Mouse (Mus musculus) thymus, postnatal 4 days (tissue): Measurements from ENCODE around the gene Cc2d1a.

Source experiments
- DNase-seq: peaks from one replicate; pipeline ENCODE4 v3.0.0; 2021

The Cc2d1a gene

DNA sequence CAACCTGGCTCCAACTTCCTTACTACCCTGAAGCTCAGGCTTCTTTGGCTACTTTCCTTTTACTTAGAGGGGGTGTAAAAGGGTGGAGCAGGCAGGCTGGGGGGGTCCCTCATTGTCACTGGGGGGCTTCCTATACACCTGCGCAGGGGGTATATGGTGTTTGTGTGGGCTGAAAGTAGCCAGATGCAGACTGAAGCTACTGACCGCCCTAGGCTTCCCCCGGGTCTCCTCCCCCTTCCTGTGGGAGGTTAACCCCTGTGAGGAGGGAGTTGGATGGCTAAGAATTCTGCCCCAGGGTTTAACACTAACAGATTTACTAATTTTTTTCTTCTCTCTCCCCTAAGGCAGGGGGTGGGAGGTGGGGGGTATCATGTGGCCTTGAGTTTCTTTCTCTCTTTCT, 28.8 kb upstream of the Cc2d1a start:
- DNase-seq = peak; percentile 37

DNA sequence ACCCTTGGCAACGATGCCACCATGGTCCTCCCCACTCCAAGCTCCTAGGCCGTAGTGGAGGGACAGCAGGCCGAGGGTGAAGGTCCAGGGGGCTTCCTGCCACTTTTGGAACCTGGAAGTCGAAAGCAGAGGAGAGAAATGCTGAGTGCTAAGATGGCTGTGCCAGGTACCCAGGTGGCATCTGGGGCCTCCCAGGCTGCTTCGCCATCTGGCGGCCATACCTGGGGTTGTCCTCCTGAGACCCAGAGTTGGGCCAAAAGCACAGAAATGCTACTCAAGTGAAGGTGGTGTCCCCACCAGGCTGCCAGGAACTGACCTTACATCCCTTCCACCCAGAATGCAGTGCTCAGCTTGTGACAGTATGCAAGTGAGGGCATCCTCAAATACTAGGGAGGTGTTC, 26.1 kb upstream of the Cc2d1a start:
- peak; percentile 63 for DNase-seq

DNA sequence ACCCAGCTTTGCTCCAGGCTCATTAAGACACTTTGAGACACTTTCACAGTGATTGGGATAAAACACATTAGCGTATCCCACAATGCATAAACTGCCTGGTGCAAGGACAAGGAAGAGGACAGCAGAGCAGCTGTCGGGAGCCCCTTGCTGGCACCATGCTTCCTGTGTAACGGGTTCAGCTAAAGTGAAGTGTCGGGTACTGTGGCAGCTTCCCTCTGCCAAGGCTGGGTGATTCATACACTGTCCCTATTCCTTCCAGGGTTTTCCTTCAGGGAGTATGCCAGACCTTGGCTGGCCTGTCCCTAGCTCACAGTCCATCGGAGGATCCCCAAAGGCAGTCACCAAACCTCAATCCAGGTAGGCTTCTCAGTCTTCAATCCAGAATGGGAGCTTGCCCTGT, 22.4 kb upstream of the Cc2d1a start:
- no peak for DNase-seq

DNA sequence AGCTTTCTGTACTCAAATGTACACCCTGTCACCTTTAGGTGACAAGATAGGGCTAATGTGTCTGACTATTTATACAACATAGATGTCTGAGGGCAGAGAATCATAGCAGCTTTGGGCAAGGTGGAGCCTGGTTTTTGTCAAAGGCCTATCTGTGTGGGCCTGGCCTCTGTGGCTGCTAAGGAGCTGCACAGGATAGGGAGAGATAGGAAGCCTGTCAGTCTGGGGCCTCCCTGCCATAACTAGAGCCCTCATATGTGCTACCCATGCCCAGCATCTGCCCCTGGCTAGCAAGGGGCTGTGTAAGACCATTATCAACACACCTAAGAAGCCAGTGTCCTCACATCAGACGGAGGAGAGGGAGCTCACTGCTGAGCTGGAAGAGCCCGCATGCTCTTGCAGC, 20.0 kb upstream of the Cc2d1a start:
- DNase-seq = no peak

DNA sequence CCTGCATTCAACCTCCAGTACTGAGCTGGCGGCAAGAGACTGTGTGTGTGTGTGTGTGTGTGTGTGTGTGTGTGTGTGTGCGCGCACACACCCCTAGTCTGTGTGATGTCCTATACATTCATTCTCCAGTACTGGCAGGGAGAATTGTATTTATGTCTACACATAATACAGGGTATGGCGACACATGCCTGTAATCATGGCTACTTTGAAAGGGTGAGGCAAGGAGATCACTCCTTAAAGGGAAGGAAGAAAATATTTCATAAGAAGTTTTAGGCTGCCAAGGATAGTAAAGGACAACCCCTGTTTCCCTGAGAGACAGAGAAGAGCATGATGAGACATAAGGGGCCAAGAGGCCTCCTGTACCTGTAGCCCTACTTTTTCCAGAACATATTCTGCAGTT, 9.9 kb upstream of the Cc2d1a start:
- DNase-seq = no peak

DNA sequence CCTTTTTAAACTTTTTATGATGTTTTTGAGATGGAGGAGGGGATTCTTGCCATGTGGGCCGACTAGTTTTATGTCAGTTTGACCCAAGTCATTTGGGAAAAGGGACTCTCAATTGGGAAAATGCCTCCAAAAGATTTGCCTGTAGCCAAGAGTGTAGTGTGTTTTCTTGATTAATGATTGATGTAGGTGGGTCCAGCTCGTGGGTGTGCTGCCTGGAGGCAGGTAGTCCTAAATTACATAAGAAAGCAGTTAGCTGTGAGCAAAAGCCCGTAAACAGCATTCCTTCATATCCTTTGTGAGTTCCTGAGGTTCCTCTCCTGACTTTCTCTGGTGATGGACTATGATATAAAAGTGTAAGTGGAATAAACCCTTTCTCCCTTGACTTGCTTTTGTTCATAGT, 1.4 kb upstream of the Cc2d1a start:
- DNase-seq = no peak

DNA sequence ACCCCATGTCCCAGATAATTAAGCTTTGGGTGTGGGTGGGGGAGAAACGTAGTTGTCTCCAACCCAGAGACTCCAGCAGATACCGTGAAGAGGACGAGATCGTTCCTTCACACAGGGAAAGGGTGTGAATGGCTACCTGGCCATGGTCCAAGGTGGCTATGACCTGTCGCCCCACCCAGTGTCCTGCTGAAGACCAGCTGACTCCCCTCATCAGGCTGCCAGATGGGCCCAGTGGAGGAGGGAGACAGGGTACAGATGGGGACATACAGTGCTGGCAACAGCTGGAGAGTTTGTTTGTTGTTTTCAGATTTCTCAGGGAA, 755 bp upstream of the Cc2d1a start:
- DNase-seq = no peak

DNA sequence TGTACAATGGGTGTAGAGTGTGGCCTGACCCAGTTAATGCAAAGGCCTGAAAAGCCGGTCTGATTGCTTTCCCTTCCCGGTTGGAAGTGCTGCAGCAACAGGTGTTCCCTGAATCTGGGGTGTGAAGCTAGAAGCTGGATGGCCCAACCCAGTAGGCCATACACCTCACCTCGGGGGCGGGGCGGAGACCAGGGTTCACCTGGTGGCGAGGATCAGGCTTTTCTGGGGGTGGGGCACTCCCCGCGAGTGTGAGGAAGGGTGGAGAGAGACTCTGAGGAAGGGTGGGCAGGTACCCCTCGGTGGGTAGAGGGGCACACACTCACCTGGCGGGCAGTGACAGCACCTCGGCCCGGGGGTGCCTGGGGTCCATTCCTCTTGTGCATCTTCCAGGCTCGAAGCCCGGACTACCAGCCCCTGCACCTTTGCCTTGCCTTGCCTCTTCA, 391 bp downstream of the Cc2d1a start:
- DNase-seq = peak; percentile 69

DNA sequence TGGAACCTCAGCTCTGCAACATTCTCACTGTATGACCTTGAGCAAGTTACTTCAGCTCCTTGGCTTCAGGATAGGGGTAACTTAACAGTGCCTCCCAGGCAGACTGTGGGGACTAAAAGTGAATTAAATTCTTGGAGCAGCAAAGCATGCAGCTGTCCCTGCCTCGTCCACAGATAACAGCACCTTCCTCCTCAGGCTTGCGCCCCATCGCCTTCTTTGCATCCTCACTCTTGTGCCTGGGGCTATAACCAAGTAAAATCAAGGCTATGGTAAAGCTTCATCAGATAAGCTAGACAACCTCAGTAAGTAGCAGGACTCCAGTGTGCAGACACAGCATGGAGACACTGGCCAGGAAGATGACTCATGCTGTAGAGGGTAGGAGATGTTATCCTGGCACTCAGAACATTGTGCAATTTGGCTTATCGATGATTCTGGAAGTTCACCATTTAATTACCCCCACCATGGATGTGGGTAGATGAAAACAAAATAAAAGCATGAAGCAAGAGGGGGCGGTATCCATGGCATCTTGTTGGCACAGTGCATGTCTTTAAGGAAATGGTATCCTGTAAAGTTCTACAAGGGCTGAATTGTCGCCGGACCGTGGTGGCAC, 3.0 kb downstream of the Cc2d1a start:
- DNase-seq = no peak

DNA sequence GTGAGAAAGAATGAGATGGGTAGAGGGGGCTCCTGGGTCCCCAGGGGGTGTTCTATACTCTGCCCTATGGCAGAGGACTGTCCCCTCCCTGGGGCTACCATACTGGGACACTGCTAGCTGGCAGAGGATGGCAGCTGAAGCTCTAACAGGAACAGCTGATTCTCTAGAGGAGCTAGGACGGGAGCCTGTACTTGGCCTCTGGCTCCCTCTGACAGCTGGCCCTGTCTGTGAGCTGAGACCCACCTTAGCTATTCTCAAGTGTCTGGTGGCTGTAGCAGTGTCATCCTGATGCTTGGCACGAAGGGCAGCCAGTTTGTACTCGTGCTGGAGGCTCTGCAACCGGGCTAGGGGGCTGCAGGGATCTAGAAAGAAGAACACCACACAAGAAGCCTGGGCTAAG, 6.9 kb downstream of the Cc2d1a start:
- DNase-seq = no peak

DNA sequence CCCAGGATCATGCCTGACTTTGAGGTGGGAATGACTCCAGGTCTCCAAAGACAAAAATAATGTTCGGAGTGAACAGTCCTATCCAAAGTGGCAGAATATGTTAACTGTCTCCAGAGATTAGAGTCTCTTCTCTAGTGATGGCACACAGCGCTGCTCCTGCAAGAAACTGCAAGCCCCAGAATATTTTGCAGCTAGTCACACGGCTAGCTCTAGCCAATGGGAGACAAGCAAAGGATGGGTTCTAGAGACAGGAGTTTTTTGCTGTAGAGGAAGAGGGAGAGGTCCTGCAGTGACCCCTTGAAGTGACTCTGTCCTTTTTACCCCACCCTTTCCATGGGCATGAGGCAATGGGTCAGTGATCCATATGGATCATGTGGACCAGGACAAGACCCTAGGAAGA, 9.9 kb downstream of the Cc2d1a start:
- no peak for DNase-seq

DNA sequence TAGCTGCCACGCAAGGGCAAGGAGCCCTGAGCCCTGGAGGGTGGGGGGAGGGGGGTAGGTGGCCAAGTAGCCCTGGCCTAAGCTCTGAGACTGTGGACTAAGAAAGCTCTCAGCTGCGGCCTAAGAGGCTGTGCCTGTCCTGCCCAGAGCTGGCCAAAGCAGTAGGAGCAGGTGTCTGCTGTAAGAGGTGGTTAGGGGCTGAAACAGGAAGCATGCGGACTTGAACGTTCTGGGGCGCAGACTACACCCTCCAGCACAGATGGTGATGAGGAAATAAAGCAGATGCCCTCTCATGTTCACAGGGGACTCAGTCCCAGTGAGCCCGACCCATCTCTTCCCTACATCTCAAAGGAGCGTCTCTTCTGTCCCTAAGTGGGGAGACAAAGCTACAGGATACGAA, 15.5 kb downstream of the Cc2d1a start:
- peak; percentile 41 for DNase-seq

DNA sequence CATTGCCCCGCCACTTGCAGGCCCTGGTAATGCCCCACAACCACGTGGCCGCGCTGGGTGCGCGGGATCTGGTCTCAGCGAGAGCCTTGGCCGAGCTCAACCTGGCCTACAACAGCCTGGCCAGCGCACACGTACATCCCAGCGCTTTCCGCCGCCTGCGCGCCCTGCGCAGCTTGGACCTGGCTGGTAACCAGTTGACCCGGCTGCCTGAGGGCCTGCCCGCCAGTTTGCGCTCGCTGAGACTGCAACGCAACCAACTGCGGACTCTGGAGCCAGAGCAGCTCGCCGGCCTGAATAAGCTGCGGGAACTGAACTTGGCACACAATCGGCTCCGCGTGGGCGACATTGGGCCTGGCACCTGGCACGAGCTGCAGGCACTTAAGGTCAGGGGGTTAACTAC, 16.9 kb downstream of the Cc2d1a start:
- DNase-seq = no peak

DNA sequence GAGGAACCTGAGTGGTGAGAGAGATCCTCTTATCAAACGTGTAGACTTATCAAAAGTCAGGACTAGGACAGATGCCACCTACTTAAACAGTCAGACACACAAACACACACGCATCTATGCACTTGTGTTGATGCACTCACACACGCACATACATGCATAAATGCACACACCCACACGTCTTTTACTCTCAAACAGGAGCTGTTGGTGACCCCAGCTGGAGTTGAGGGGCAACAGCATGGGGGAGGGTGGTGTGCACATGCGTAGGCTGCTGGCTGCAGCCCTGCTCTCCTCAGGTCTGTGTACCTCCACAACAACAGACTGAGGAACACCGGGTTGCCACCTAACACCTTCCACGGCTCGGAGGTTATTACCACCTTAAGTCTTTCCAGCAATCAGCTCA, 19.5 kb downstream of the Cc2d1a start:
- DNase-seq = peak; percentile 70

DNA sequence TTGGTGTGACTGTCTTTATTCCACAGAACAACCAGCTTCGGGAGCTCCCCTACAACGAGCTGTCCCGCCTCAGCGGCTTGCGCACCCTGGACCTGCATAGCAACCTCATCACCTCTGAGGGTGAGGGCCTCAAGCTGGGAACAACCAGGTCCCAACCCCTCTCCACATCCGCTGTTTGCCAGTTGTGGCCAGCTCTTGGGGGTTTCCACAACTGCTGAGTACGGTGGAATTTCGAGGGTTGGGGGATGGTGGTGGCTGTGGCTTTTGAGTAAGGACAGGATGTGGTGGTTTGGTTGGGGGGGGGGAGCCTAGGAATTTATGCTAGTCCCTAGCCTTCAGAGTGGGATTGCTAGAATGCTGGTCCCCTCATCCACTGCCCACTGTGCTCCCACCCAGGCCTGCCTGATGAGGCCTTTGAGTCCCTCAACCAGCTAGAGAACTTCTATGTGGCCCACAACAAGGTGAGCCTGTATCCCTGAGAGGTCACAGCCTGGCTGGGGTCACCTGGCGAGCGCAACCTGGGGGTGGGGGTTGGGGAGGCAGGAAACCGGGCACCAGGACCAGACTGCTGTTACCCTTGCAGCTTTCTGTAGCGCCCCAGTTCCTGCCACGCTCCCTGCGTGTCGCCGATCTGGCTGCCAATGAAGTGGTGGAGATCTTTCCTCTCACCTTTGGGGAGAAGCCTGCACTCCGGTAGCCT, 20.4 kb downstream of the Cc2d1a start:
- peak; percentile 72 for DNase-seq

DNA sequence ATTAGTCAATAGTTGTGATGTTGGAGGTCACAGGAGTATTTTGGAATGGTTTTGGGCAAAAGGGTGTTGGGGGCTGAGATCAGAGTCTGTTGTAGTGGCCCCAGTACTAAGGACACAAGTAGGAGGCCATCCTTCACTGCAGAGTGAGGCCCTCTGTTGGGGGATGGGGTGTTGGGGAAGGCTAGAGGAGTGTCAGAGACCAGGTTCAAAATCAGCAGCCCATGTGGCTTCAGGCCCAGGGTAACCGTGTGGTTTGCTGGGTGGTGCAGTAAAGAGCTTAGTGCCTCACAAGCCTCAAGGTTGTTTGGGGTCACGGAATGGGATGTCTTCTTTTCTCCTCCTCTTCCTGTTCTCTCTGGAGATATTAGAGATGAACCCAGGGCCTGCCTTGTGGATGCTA, 21.0 kb downstream of the Cc2d1a start:
- no peak for DNase-seq

DNA sequence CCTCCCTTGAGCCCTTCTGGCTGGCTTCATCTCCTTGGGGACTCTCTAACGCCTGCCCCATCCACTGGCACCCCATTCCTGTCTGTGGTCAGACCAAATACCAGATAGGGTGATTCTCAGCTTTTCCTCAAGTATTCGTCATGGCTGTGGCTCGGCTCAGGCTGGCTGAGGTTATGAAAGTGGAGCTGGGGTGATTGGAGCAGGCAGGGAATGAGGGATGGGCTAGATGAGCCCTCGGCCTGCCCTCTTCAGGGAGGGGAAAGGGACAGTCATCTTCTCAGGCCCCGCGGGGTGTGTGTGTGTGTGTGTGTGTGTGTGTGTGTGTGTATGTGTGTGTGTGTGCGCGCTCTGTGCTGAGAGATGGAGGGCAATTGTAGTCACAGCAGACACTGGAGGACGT, 22.1 kb downstream of the Cc2d1a start, which contains the start of gene Podnl1:
Podnl1 (plus strand) TSS at position 334 of the 400 bp plus-strand sequence.
- DNase-seq = no peak

DNA sequence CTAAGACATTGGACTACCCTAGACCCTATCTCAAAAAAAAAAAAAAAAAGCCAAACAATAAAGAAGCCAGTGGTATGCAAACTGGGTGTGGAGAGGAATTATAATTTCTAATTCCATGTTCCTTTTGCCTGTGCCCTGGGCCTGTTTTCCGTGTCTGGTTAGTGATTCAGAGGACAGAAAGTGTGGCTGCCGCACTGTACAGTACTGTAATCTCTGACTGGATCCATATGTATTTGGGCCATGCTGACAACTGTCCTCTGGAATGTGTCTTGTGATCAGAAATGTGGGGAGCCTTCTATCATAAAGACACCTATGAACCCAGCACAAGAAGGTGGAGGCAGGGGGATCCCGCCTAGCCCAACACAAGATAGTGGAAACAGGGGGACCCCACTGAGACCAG, 25.6 kb downstream of the Cc2d1a start:
- no peak for DNase-seq

DNA sequence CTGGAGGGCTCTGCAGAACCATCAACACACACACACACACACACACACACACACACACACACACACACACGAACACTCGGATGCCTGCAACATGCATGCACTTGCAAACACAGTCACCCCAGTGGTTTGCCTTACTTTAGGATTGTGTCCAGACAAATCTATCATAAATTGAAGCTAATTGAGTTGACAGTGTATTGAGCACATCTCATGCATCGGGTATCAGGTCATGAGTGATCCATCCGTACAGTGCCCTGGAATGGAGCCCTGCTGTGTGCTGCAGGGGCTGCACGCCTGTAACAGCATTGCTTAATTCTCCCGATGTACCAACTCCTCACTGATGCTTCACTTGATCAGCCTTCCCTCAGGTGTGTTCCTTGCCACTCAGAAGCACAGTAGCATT, 32.1 kb downstream of the Cc2d1a start:
- DNase-seq = no peak

DNA sequence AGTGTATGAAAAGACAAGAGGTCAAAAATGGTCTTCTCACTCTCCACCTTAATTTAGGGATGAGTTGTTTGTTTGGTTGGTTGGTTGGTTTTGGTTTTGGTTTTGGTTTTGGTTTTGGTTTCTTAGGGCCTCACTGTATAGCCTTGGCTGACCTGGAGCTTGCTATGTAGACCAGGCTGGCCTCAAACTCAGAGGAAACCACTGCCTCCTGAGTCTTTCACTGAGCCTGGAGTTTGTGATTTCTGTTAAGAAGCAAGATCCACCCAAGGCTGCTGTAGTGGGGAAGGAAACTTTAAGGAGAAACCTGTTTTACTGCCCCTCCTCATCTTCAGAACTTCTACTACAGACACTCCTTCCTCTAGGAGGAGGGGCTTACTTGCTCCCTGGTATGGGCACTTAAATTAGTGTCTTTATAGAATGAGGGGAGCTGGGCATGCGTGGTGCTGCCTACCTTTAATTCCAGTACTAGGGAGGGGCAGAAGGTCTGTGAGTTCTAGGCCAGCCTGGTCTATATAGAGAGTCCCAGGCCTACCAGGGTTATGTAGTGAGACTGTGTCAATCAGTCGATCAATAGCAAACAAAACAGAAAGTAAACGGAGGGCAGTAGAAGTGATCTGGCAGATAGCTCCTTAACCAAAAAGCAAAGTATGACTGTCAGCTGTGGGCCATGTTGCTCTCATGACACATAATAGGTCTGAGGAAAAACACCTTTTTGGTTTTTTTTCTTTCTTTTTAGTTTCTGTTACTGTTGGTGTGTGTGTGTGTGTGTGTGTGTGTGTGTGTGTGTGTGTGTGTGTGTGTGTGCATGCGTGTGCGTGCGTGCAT, 41.3 kb downstream of the Cc2d1a start:
- DNase-seq = no peak

DNA sequence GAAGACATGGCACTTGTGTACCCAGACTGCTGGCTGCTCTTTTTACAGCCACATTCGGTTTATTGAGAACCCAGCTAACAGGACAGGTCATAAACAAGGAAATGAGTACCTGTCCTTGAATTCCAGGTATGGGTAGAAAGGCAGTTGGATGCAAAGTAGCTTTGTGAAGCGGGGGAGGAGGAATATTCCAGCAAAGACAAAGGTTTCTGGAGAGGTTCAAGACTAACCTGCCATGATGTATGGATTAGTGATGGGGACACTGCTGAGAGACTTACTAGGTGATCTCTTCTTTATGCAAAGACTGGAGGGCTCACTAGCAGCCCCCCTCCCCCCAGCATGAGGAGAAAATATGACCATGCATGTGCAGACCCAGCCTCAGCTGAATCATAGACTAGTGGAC, 42.1 kb downstream of the Cc2d1a start:
- no peak for DNase-seq

DNA sequence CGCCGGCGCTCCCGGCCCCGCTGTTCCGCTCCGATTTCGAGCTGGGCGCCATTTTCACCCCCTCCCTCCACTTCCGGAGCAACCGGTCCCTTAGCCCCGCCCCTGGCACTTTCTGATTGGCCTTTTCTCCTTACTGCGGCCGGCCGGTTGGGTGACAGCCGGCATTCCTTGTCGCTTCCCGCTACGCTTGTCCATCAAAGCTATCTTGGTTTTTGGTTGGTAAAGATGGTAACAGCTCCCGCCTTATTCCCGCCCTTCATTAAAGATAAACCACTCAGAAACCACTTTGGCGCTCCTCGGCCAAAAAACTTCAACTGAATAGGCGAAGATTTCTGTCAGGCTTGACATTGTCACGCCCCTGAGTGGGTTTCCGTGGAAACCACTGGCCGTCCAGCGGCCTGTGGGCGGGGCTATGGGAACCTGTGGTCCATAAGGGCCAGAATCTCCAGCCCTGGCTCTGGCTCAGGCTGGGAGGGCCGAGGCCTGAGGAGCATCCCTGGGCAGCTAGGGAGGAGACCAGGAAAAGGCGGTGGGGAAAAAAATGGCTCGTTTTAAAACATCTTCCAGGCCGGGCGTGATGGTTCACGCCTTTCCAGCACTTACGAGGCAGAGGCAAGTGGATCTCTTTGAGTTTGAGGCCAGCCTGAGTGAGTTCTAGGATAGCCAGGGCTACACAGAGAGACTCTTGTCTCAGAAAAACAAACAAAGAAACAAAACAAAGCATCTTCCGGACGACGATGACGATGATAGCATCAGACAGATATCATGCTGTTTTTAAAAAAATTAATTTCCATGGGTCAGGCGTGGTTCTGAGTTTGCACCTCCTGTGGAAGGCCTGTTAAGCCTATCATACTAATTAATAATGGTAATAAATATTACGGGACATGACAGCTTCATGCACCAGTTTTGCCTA, 42.8 kb downstream of the Cc2d1a start, which contains the start of gene Dcaf15:
Dcaf15 (minus strand) TSS at position 72 of the 913 bp plus-strand sequence.
- peak; percentile 99 for DNase-seq

DNA sequence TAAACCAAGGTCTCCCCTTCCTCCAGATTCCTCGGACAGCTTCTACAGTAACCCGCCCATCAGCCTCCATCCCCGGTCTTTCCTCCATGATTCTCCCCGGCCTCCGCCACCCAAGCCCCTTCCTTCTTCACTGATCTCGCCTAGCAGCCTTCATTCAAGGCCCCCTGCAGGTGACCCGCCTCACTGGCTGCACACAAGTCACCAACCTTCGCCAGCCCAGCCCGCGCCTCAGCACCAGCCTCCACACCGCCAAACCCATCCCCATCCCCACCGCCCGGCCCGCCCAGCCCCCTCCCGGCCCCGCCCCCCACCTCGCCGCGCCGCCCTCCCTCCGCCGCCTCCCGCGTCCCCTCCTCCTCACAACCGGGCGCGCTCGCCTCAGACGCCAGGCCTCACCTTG, 43.5 kb downstream of the Cc2d1a start:
- DNase-seq = peak; percentile 86
